Mouse (Mus musculus) fat pad, adult 2 months (tissue): ENCODE results near the gene Lrrc9.

ENCODE experiments used
- DNase-seq: peaks from one replicate; pipeline ENCODE4 v3.0.0-alpha.2; 2011; ENCODE audit warnings: low read depth, low spot score; ENCODE audit errors: extremely low read depth

Gene Lrrc9

GRCm38 (mm10) chr12:72467789-72468188, 26.1 kb downstream of the Lrrc9 start:
- peak; percentile 97 for DNase-seq

- peak; percentile 93 for DNase-seq
Measured at GRCm38 (mm10) chr12:72476773-72477450, 35.2 kb downstream of the Lrrc9 start.

- no peak for DNase-seq
Measured at GRCm38 (mm10) chr12:72482226-72482625, 40.6 kb downstream of the Lrrc9 start.

- no peak for DNase-seq
Measured at GRCm38 (mm10) chr12:72484872-72485271, 43.2 kb downstream of the Lrrc9 start.

- DNase-seq: no peak
Measured at GRCm38 (mm10) chr12:72487498-72487897, 45.8 kb downstream of the Lrrc9 start.

- peak; percentile 72 for DNase-seq
Measured at GRCm38 (mm10) chr12:72489995-72490394, 48.3 kb downstream of the Lrrc9 start.

GRCm38 (mm10) chr12:72491063-72491719, 49.5 kb downstream of the Lrrc9 start:
- no peak for DNase-seq

GRCm38 (mm10) chr12:72496866-72497600, 55.4 kb downstream of the Lrrc9 start:
- no peak for DNase-seq

GRCm38 (mm10) chr12:72509606-72510005, 67.9 kb downstream of the Lrrc9 start:
- DNase-seq: no peak

- DNase-seq: no peak
Measured at GRCm38 (mm10) chr12:72515446-72515845, 73.8 kb downstream of the Lrrc9 start.

- no peak for DNase-seq
Measured at GRCm38 (mm10) chr12:72518114-72518728, 76.6 kb downstream of the Lrrc9 start.

- no peak for DNase-seq
Measured at GRCm38 (mm10) chr12:72519352-72519751, 77.7 kb downstream of the Lrrc9 start.

GRCm38 (mm10) chr12:72519855-72520254, 78.2 kb downstream of the Lrrc9 start:
- DNase-seq: no peak

GRCm38 (mm10) chr12:72520645-72521044, 79.0 kb downstream of the Lrrc9 start:
- no peak for DNase-seq

GRCm38 (mm10) chr12:72525588-72525987, 83.9 kb downstream of the Lrrc9 start:
- no peak for DNase-seq

- DNase-seq: no peak
Measured at GRCm38 (mm10) chr12:72532303-72532702, 90.6 kb downstream of the Lrrc9 start.

- DNase-seq: no peak
Measured at GRCm38 (mm10) chr12:72533986-72534385, 92.3 kb downstream of the Lrrc9 start.

GRCm38 (mm10) chr12:72535599-72535998, 93.9 kb downstream of the Lrrc9 start:
- DNase-seq: no peak

GRCm38 (mm10) chr12:72536021-72536597, 94.4 kb downstream of the Lrrc9 start, which contains the start of gene Pcnx4:
TSS of gene Pcnx4 (plus strand) at chr12:72536383.
- peak; percentile 73 for DNase-seq

- no peak for DNase-seq
Measured at GRCm38 (mm10) chr12:72538571-72538970, 96.9 kb downstream of the Lrrc9 start.

GRCm38 (mm10) chr12:72554347-72554746, 112.7 kb downstream of the Lrrc9 start:
- no peak for DNase-seq
